Mouse (Mus musculus) hindbrain, embryonic 10.5 days (tissue): ENCODE measurements around the gene BC048507. TPM values are rescaled to one million over a fixed set of nuclear protein-coding genes. Genes with fewer than 3 reads are reported as not detected.
"Not testable (repeated sequence)": the region's sequence is repeated elsewhere in the genome, so short reads cannot be mapped to it uniquely, and the experiment has no call there.

Experiments used
- DNase-seq: peaks from one replicate; pipeline ENCODE4 v3.0.0-alpha.2; 2017; ENCODE audit warnings: low spot score
- H3K27ac ChIP-seq: fragments of 300-500 bp; sonication (generic); 2 replicates; pipeline ENCODE4 v1.5.1; 2016; ENCODE audit warnings: mild to moderate bottlenecking, moderate library complexity
- H3K27me3 ChIP-seq: fragments of 300-500 bp; sonication (generic); 2 replicates; pipeline ENCODE4 v1.6.1; 2016; ENCODE audit warnings: mild to moderate bottlenecking; ENCODE audit not compliant: poor library complexity, insufficient read depth, severe bottlenecking
- H3K36me3 ChIP-seq: fragments of 300-500 bp; sonication (generic); 2 replicates; pipeline ENCODE4 v1.6.1; 2016; ENCODE audit warnings: mild to moderate bottlenecking, moderate library complexity
- H3K4me1 ChIP-seq: fragments of 300-500 bp; sonication (generic); replicated peaks from 2 replicates; pipeline ENCODE4 v1.6.1; 2016; ENCODE audit warnings: mild to moderate bottlenecking
- H3K4me3 ChIP-seq: fragments of 300-500 bp; sonication (generic); 2 replicates; pipeline ENCODE4 v1.5.1; 2016; ENCODE audit warnings: mild to moderate bottlenecking, moderate library complexity
- H3K9me3 ChIP-seq: fragments of 300-500 bp; sonication (generic); 2 replicates; pipeline ENCODE4 v1.6.1; 2016; ENCODE audit warnings: mild to moderate bottlenecking, moderate library complexity
- WGBS: fragments of 180-500 bp; shearing (Covaris S2); methylation state at CpG from one replicate; pipeline ENCODE4 v1.1.7; 2016; 5-methylcytosine and 5-hydroxymethylcytosine counted together
- polyA plus RNA-seq: library from polyadenylated mRNA; unstranded; fragments of >200 nt; fragmentation: Nextera tagmentation; extraction: Ambion mirVana; gene quantifications from 2 replicates; pipeline ENCODE4 v1.2.1, GENCODE M21; 2016

Gene BC048507
- not detected in 2 replicates for polyA plus RNA-seq

DNA sequence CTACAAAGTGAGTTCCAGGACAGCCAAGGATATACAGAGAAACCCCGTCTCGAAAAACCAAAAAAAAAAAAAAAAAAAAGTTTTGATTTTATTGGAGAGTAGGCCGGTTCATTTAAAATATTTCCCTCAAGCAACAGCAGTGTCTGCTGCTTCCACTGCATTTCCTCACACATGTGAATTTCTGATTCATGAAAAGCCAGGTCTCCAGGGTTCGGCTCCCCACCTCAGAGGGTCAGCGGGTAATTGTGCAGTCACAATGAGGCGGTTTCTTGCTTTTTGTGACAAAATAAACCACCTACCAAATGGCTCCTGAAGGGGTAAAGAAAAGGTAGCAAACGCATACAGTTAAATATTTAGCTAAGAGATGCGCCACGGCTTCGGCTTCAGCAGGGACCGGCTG, at the start of gene BC048507:
Gene BC048507 (plus strand): TSS at position 301 of the 400 bp plus-strand sequence.
- Histone ChIP-seq H3K36me3 (no peaks in the 10 kb centered on the region), H3K27me3 (no peaks in the 10 kb centered on the region), H3K27ac (no peak within 1 kb of the TSS), H3K4me3 (no peak within 1 kb of the TSS), H3K9me3 (no peaks in the 10 kb centered on the region), H3K4me1 (no peaks in the 10 kb centered on the region)
- WGBS, result 82% methylated on average over 11 of the region's 11 CpGs
- no peak for DNase-seq

DNA sequence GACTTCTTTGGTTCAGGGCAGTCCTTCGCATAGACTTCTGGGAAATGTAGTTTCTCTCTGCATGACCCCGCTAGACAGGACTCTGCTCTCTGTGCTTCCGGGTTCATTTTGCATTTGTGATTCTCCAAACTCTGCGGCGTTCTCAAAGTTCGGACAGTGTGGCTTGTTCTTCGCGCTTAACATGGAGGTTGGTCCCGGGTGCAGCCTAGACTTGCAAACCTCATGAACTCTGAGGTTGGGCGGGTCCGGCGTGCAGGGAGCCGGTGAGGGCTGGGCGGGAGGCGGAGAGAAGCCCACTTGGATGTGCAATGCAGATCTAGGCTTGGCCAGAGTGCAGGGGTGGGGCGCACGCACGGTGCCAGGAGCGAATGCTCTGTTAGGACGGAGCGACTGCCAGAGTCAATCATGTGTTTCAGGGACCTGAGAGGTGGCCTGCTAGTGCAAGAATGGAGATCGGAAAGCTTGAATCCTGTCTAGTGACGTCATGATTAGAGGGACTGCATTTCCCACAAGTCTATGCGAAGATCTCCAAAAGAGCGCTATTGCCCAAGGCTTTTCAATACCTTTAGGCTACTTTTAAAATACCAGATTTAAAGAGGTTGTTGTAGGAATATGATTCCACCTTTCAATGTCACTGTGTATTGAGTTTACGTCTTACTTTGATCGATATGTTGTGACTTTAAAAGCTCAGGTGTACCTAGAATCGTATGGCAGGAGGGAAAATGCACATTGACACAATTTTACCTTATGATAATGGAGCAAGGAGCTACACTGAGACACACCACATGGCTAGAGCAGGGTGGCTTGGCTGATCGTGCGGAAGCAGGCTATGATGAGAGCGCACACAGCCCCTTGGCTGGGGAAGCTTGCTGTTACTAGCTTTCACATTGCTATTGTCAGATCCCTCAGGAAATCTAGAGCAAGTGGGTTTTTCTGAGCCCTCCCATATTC, 49.1 kb upstream of the BC048507 start, which contains the start of gene Zfp273:
Gene Zfp273 (plus strand): TSS at position 31 of the 951 bp plus-strand sequence.
- Histone ChIP-seq H3K9me3 (peaks cover 14% of the 10 kb centered on the region), H3K4me3 (peak within 1 kb of the TSS; percentile 79), H3K27me3 (no peaks in the 10 kb centered on the region), H3K4me1 (0 out of 2 replicates have a peak, but pooled peaks cover 3% of the 10 kb centered on the region), H3K27ac (peak within 1 kb of the TSS; percentile 93), H3K36me3 (peaks cover 12% of the 10 kb centered on the region)
- peak; percentile 85 for DNase-seq
- WGBS, result 5% methylated on average over 31 of the region's 31 CpGs

- WGBS, result 89% methylated on average over 1 of the region's 1 CpGs
Observed at GRCm38 (mm10) chr13:67818636-67819035, 44.5 kb upstream of the BC048507 start.

GRCm38 (mm10) chr13:67830911-67831336, 32.2 kb upstream of the BC048507 start, which contains the start of gene Gm10037:
Gene Gm10037 (plus strand): TSS chr13:67831106.
- peak within 1 kb of the TSS; percentile 57 for H3K4me3 ChIP-seq
- peak within 1 kb of the TSS; percentile 80 for H3K27ac ChIP-seq
- H3K36me3 ChIP-seq, result peaks cover 14% of the 10 kb centered on the region
- peak; percentile 61 for DNase-seq
- no peaks in the 10 kb centered on the region for H3K27me3 ChIP-seq
- WGBS, result 2% methylated on average over 14 of the region's 14 CpGs
- H3K4me1 ChIP-seq, result 0 out of 2 replicates have a peak, but pooled peaks cover 2% of the 10 kb centered on the region
- peaks cover 8% of the 10 kb centered on the region for H3K9me3 ChIP-seq

More at GRCm38 (mm10) chr13:67818636-67819035, 44.5 kb upstream of the BC048507 start:
- peaks cover 25% of the 10 kb centered on the region for H3K9me3 ChIP-seq
- H3K27me3 ChIP-seq, result no peaks in the 10 kb centered on the region
- DNase-seq, result no peak
- no peak overlapping the region for H3K4me3 ChIP-seq
- H3K36me3 ChIP-seq, result peaks cover 37% of the 10 kb centered on the region
- H3K4me1 ChIP-seq, result 0 out of 2 replicates have a peak, but pooled peaks cover 3% of the 10 kb centered on the region
- H3K27ac ChIP-seq, result no peak overlapping the region

DNA sequence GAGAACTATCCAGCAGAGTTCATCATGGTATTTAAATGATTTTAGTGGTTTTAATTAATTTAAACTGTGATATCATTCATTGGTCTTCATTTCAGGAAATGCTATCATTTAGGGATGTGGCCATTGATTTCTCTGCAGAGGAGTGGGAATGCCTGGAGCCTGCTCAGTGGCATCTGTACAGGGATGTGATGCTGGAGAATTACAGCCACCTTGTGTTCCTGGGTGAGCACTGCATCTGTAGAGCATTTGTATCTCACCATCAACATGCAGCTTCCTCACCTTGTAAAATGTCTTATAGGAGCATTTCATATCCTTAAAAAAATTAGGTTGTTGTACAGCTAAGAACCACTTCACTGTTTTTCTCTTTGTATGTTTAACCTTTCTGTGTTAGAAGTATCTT, 30.0 kb upstream of the BC048507 start:
- H3K4me1 ChIP-seq, H3K27ac ChIP-seq, H3K27me3 ChIP-seq, H3K4me3 ChIP-seq, H3K9me3 ChIP-seq, DNase-seq, H3K36me3 ChIP-seq: not testable (repeated sequence)

GRCm38 (mm10) chr13:67843775-67844118, 19.4 kb upstream of the BC048507 start:
- DNase-seq, result no peak
- 45% methylated on average over 6 of the region's 6 CpGs for WGBS
- peak overlapping the region; percentile 49 for H3K4me3 ChIP-seq
- H3K9me3 ChIP-seq, result no peaks in the 10 kb centered on the region
- H3K27ac ChIP-seq, result peak overlapping the region; percentile 62
- H3K27me3 ChIP-seq, result no peaks in the 10 kb centered on the region
- H3K36me3 ChIP-seq, result no peaks in the 10 kb centered on the region
- peaks cover 9% of the 10 kb centered on the region for H3K4me1 ChIP-seq

GRCm38 (mm10) chr13:67844119-67844852, 18.8 kb upstream of the BC048507 start:
- Histone ChIP-seq H3K27me3 (no peaks in the 10 kb centered on the region), H3K4me1 (peaks cover 9% of the 10 kb centered on the region), H3K4me3 (peak overlapping the region; percentile 49), H3K9me3 (no peaks in the 10 kb centered on the region), H3K36me3 (no peaks in the 10 kb centered on the region), H3K27ac (peak overlapping the region; percentile 62)
- WGBS, result 1% methylated on average over 19 of the region's 19 CpGs
- peak; percentile 70 for DNase-seq

DNA sequence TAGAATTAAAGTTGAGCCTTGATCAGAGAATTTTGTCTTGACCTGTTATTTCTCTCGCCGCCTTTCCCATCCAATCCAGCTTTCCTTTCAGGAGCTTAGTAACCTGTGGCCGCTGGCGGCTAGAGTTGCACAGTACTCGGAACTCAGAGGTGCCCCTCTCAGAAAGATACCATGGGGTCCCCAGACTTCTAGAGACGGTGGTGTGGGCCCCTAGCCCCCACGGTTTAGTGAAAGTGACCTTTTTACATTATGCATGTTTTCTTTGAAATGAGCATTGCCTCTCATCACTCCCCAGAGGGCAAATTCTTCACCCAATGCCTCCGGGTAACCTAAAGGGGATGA, 18.3 kb upstream of the BC048507 start:
- Histone ChIP-seq H3K27ac (peak overlapping the region; percentile 59), H3K9me3 (no peaks in the 10 kb centered on the region), H3K4me3 (peak overlapping the region; percentile 49), H3K36me3 (no peaks in the 10 kb centered on the region), H3K4me1 (peaks cover 9% of the 10 kb centered on the region), H3K27me3 (no peaks in the 10 kb centered on the region)
- no peak for DNase-seq
- WGBS, result 19% methylated on average over 8 of the region's 8 CpGs

GRCm38 (mm10) chr13:67850361-67850760, 12.8 kb upstream of the BC048507 start:
- WGBS, result 83% methylated on average over 3 of the region's 3 CpGs
- no peak overlapping the region for H3K27ac ChIP-seq

DNA sequence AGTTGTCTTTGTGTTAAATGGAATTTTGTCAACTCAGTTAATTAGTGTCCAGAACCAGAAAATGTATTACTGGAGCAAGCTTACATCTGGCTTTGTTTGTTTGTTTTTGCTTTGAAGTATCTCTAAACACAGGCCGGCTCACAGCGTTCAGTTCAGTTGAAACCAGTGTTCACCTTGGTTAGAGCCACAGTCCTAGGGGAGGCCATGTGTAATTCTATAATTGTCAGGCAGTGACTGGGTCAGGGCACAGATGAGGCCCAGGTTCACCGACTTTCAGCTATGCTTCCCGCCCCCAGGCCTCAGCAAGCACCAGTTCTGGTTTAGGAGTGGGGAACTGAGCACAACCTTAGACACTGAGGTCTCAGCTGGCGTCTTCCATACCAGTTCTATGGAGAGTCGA, 10.0 kb upstream of the BC048507 start:
- H3K4me1 ChIP-seq, result no peaks in the 10 kb centered on the region
- H3K9me3 ChIP-seq, result no peaks in the 10 kb centered on the region
- H3K4me3 ChIP-seq, result no peak overlapping the region
- H3K27me3 ChIP-seq, result no peaks in the 10 kb centered on the region
- no peak for DNase-seq
- H3K27ac ChIP-seq, result no peak overlapping the region
- 77% methylated on average over 6 of the region's 6 CpGs for WGBS
- no peaks in the 10 kb centered on the region for H3K36me3 ChIP-seq

More at GRCm38 (mm10) chr13:67850361-67850760, 12.8 kb upstream of the BC048507 start:
- H3K4me3 ChIP-seq, result no peak overlapping the region
- no peaks in the 10 kb centered on the region for H3K9me3 ChIP-seq
- no peaks in the 10 kb centered on the region for H3K27me3 ChIP-seq
- DNase-seq, result no peak
- no peaks in the 10 kb centered on the region for H3K4me1 ChIP-seq
- no peaks in the 10 kb centered on the region for H3K36me3 ChIP-seq

DNA sequence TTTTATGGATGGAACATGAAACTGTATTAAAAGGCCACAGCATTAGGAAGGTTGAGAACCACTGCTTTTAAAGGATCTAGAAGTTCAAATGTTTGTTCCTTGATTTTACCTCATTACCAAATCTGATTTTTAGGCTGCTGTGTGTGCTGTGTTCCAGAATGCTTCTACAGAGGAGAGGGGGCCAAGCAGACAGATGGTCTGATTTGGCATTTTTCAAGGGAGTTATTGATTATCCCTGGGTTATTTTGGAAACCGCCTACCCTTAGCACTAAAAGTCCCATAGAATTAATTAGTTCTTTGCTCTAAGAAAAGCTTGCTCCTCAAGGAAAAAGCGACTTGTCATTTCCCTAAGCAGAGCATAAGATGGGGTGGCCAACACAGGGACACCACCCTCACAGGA, 9.1 kb upstream of the BC048507 start:
- no peak for DNase-seq
- H3K4me3 ChIP-seq, result no peak overlapping the region
- no peaks in the 10 kb centered on the region for H3K4me1 ChIP-seq
- WGBS, result 80% methylated on average over 2 of the region's 2 CpGs
- no peak overlapping the region for H3K27ac ChIP-seq
- H3K36me3 ChIP-seq, result no peaks in the 10 kb centered on the region
- no peaks in the 10 kb centered on the region for H3K9me3 ChIP-seq
- H3K27me3 ChIP-seq, result no peaks in the 10 kb centered on the region

DNA sequence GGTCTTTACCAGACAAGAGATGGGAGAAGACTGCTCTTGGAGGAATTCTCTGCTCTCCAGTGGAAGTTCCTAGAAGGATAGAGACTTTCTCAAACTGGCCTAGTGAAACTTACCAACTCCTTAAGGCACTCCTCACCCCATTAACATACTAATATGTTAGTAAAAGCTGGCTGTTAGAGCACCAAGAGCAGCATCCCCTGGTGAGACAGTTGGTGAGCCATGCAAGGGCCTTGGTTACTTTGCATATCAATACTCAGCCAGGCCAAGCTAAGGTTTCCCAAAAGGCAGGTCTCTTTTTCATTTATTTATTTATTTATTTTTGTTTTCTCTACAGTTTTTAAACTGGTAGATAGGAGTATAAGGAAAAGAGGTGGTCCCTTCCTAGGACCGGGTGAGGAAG, 5.8 kb upstream of the BC048507 start:
- Histone ChIP-seq H3K36me3 (no peaks in the 10 kb centered on the region), H3K9me3 (no peaks in the 10 kb centered on the region), H3K27me3 (no peaks in the 10 kb centered on the region), H3K4me1 (no peaks in the 10 kb centered on the region), H3K4me3 (no peak overlapping the region), H3K27ac (no peak overlapping the region)
- 10% methylated on average over 1 of the region's 1 CpGs for WGBS
- no peak for DNase-seq

GRCm38 (mm10) chr13:67862508-67862907, 618 bp upstream of the BC048507 start:
- no peak overlapping the region for H3K27ac ChIP-seq
- no peaks in the 10 kb centered on the region for H3K4me1 ChIP-seq
- no peak for DNase-seq
- 87% methylated on average over 9 of the region's 9 CpGs for WGBS
- H3K4me3 ChIP-seq, result no peak overlapping the region
- H3K36me3 ChIP-seq, result no peaks in the 10 kb centered on the region
- no peaks in the 10 kb centered on the region for H3K9me3 ChIP-seq
- H3K27me3 ChIP-seq, result no peaks in the 10 kb centered on the region
